Mouse (Mus musculus) hindbrain, embryonic 13.5 days (tissue): Measurements from ENCODE around the gene Scgb2b27. TPM values are rescaled to one million over a fixed set of nuclear protein-coding genes. Genes with fewer than 3 reads are reported as not detected.
"Not testable (repeated sequence)": the region's sequence is repeated elsewhere in the genome, so short reads cannot be mapped to it uniquely, and the experiment has no call there.

Experiments used
- ATAC-seq: fragments of 200-750 bp; cut with Nextera tagmentation; 2 replicates; pipeline ENCODE4 v1.8.0; 2017; ENCODE audit warnings: moderate TSS enrichment; ENCODE audit not compliant: low FRiP score
- H3K27ac ChIP-seq: fragments of 300-500 bp; sonication (generic); 2 replicates; pipeline ENCODE4 v1.5.1; 2015; ENCODE audit warnings: inconsistent platforms, mild to moderate bottlenecking, moderate library complexity
- H3K27me3 ChIP-seq: fragments of 300-500 bp; sonication (generic); 2 replicates; pipeline ENCODE4 v1.6.1; 2015; ENCODE audit warnings: mild to moderate bottlenecking, inconsistent platforms
- H3K36me3 ChIP-seq: fragments of 300-500 bp; sonication (generic); 2 replicates; pipeline ENCODE4 v1.6.1; 2015; ENCODE audit warnings: mild to moderate bottlenecking, inconsistent platforms
- H3K4me1 ChIP-seq: fragments of 300-500 bp; sonication (generic); replicated peaks from 2 replicates; pipeline ENCODE4 v1.6.1; 2015; ENCODE audit warnings: inconsistent platforms
- H3K4me2 ChIP-seq: fragments of 300-500 bp; sonication (generic); 2 replicates; pipeline ENCODE4 v1.6.1; 2015; ENCODE audit warnings: inconsistent platforms, mild to moderate bottlenecking, moderate library complexity
- H3K4me3 ChIP-seq: fragments of 300-500 bp; sonication (generic); 2 replicates; pipeline ENCODE4 v1.5.1; 2015; ENCODE audit warnings: mild to moderate bottlenecking, inconsistent platforms
- H3K9ac ChIP-seq: fragments of 300-500 bp; sonication (generic); 2 replicates; pipeline ENCODE4 v1.6.1; 2015; ENCODE audit warnings: mild to moderate bottlenecking, inconsistent platforms
- H3K9me3 ChIP-seq: fragments of 300-500 bp; sonication (generic); 2 replicates; pipeline ENCODE4 v1.6.1; 2016; ENCODE audit warnings: inconsistent platforms
- WGBS: fragments of 180-500 bp; shearing (Covaris S2); methylation state at CpG from one replicate; pipeline ENCODE4 v1.1.7; 2015; 5-methylcytosine and 5-hydroxymethylcytosine counted together
- polyA plus RNA-seq: library from polyadenylated mRNA; unstranded; fragments of >200 nt; fragmentation: Nextera tagmentation; extraction: Ambion mirVana; gene quantifications from 2 replicates; pipeline ENCODE4 v1.2.1, GENCODE M21; 2015

Scgb2b27 gene
- not detected in 2 replicates for polyA plus RNA-seq

- WGBS = 73% methylated on average over 4 of the region's 4 CpGs
- ATAC-seq = no peak
- H3K9ac ChIP-seq = no peak within 1 kb of the TSS
- peaks cover 56% of the 10 kb centered on the region for H3K9me3 ChIP-seq
- no peak within 1 kb of the TSS for H3K27ac ChIP-seq
- H3K27me3 ChIP-seq = no peaks in the 10 kb centered on the region
- H3K4me3 ChIP-seq = no peak within 1 kb of the TSS
- no peak within 1 kb of the TSS for H3K4me2 ChIP-seq
- no peaks in the 10 kb centered on the region for H3K4me1 ChIP-seq
- no peaks in the 10 kb centered on the region for H3K36me3 ChIP-seq
Observed at GRCm38 (mm10) chr7:34013842-34014241, at the start of gene Scgb2b27. Scgb2b27 (minus strand) TSS chr7:34013942.

DNA sequence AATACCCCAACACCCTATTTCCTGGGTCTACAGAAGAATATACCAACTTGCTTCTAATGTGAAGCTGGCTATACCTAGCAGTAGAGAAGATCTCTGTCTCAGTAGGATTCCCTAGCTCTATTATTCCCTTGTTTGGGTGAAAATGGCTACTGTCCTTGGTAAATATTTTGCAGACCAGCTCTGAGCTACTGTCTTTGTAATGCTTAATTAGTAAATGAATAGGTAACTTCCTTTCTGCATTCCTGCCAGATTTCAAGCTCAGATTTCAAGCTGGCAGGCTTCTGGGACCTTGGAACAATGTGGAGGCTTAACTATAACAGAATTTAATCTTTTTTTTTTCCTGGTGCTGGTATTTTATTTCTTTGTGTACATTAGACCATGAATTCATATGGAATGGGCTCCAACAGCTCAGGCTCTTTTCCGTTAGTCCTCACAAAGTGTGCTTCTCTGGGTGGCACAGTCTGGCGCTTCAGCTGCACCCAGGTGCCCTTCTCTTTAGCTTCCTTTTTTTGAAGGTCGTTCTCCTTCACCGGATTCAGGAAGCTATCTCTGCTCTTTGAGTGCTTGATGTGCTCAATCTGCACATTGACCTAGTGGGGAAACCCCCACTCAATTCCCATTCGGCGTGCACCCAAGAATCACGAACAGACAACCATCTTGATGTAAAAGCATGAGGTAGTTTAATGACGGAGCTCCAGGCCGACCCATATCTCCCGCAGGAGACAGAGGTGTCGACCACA is 22.5 kb upstream of the Scgb2b27 start:
- ATAC-seq, H3K27ac ChIP-seq, H3K4me1 ChIP-seq, H3K4me2 ChIP-seq, H3K36me3 ChIP-seq, H3K27me3 ChIP-seq, H3K9ac ChIP-seq, H3K4me3 ChIP-seq: not testable (repeated sequence)
- WGBS = 91% methylated on average over 11 of the region's 11 CpGs
- H3K9me3 ChIP-seq = peaks cover 57% of the 10 kb centered on the region

GRCm38 (mm10) chr7:34034579-34034978 is 20.8 kb upstream of the Scgb2b27 start:
- not testable (repeated sequence) for H3K4me2 ChIP-seq, H3K36me3 ChIP-seq, H3K9ac ChIP-seq, H3K27ac ChIP-seq, H3K27me3 ChIP-seq, ATAC-seq, H3K4me3 ChIP-seq, H3K4me1 ChIP-seq
- WGBS = 94% methylated on average over 4 of the region's 4 CpGs
- H3K9me3 ChIP-seq = peaks cover 62% of the 10 kb centered on the region

DNA sequence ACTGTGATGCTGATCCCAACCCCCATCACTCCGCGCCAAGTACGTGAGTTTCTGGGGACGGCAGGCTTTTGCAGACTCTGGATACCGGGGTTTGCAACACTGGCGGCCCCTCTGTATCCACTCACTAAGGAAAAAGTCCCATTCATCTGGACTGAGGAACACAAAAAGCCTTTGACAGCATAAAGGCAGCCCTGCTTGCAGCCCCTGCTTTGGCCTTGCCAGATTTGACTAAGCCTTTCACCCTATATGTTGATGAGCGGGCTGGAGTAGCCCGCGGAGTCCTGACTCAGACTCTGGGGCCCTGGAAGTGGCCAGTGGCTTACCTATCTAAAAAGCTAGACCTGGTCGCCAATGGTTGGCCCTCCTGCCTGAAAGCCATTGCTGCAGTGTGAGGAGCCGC is 16.3 kb upstream of the Scgb2b27 start:
- no peak overlapping the region for H3K4me2 ChIP-seq
- H3K9ac ChIP-seq = no peak overlapping the region
- WGBS = 96% methylated on average over 11 of the region's 11 CpGs
- H3K36me3 ChIP-seq = no peaks in the 10 kb centered on the region
- peaks cover 71% of the 10 kb centered on the region for H3K9me3 ChIP-seq
- no peak overlapping the region for H3K27ac ChIP-seq
- ATAC-seq = no peak
- H3K27me3 ChIP-seq = no peaks in the 10 kb centered on the region
- H3K4me1 ChIP-seq = no peaks in the 10 kb centered on the region
- no peak overlapping the region for H3K4me3 ChIP-seq

GRCm38 (mm10) chr7:34027202-34027601 is 13.5 kb upstream of the Scgb2b27 start:
- H3K36me3 ChIP-seq, ATAC-seq, H3K4me3 ChIP-seq, H3K4me2 ChIP-seq, H3K27ac ChIP-seq, H3K27me3 ChIP-seq, H3K9ac ChIP-seq, H3K4me1 ChIP-seq: not testable (repeated sequence)
- peaks cover 74% of the 10 kb centered on the region for H3K9me3 ChIP-seq
- WGBS = 83% methylated on average over 9 of the region's 9 CpGs

DNA sequence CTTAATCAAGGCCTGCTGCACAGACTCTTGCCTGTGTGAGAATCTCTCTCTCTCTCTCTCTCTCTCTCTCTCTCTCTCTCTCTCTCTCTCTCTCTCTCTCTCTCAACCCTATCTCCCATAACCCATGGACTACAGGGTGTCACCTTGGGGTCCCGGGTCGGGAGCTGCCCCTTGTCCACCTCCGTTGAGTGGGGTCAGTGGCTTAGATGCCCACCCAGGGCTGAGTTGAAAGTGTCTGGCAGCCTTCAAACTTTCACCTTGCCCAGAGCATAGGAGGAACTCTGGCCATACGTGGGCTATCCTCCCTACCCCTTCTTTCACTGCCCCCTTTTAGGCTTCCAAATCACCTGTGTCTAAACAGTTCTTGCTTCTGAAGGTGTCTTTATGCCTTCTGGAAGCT is 11.9 kb upstream of the Scgb2b27 start:
- H3K9me3 ChIP-seq = peaks cover 68% of the 10 kb centered on the region
- no peak overlapping the region for H3K27ac ChIP-seq
- H3K36me3 ChIP-seq = no peaks in the 10 kb centered on the region
- no peak for ATAC-seq
- no peaks in the 10 kb centered on the region for H3K27me3 ChIP-seq
- no peak overlapping the region for H3K9ac ChIP-seq
- WGBS = 84% methylated on average over 4 of the region's 4 CpGs
- H3K4me2 ChIP-seq = no peak overlapping the region
- no peak overlapping the region for H3K4me3 ChIP-seq
- H3K4me1 ChIP-seq = no peaks in the 10 kb centered on the region

- H3K9me3 ChIP-seq = peaks cover 49% of the 10 kb centered on the region
- H3K27me3 ChIP-seq, H3K9ac ChIP-seq, H3K4me3 ChIP-seq, H3K4me2 ChIP-seq, H3K36me3 ChIP-seq, H3K27ac ChIP-seq, ATAC-seq, H3K4me1 ChIP-seq: not testable (repeated sequence)
- WGBS = 90% methylated on average over 1 of the region's 1 CpGs
Observed at GRCm38 (mm10) chr7:34021183-34021582, 7.4 kb upstream of the Scgb2b27 start, which contains the start of gene Scgb1b27. Scgb1b27 (plus strand) TSS chr7:34021483.

GRCm38 (mm10) chr7:33982281-33982680 is 31.5 kb downstream of the Scgb2b27 start:
- not testable (repeated sequence) for H3K9ac ChIP-seq, H3K27me3 ChIP-seq, H3K27ac ChIP-seq, H3K4me1 ChIP-seq, H3K4me2 ChIP-seq, H3K4me3 ChIP-seq, H3K36me3 ChIP-seq, ATAC-seq
- 30% methylated on average over 8 of the region's 9 CpGs for WGBS
- H3K9me3 ChIP-seq = peaks cover 19% of the 10 kb centered on the region; the same call in 1 of the 2 replicates

Other genes with a start within 250 kb of the Scgb2b27 start
- not detected in 2 replicates for gene Scgb2b26, start 68.9 kb downstream of the Scgb2b27 start, polyA plus RNA-seq
- not detected in 2 replicates for gene Scgb1b27, start 7.5 kb upstream of the Scgb2b27 start, polyA plus RNA-seq
- not detected in 2 replicates for gene Scgb1b30, start 81.5 kb upstream of the Scgb2b27 start, polyA plus RNA-seq
- 3.1 and 4.6 TPM in 2 replicates for gene Wtip, start 119.3 kb upstream of the Scgb2b27 start, polyA plus RNA-seq
- gene Uba2, start 155.7 kb upstream of the Scgb2b27 start, polyA plus RNA-seq = 195 and 198 TPM in 2 replicates
- 82.7 and 87.9 TPM in 2 replicates for gene Pdcd2l, start 182.7 kb upstream of the Scgb2b27 start, polyA plus RNA-seq
- 216 TPM in 2 replicates for gene Gpi1, start 216.4 kb upstream of the Scgb2b27 start, polyA plus RNA-seq
- not detected in 2 replicates for gene Gm6096, start 237.1 kb upstream of the Scgb2b27 start, polyA plus RNA-seq